Mouse (Mus musculus): ENCODE measurements around the gene Gabbr2. TPM values are rescaled to one million over a fixed set of nuclear protein-coding genes. Genes with fewer than 3 reads are reported as not detected.

The Gabbr2 gene
- polyA plus RNA-seq, 1 experiment: 102 TPM

GRCm38 (mm10) chr4:46717156-46717555 is 274.5 kb downstream of the Gabbr2 start:
- DNase-seq: no peak
- Histone ChIP-seq H3K27me3 (ENCODE audit: control insufficient read depth, insufficient read depth, low read length) (no peaks in the 10 kb centered on the region), H3K4me3 (replicated peaks; ENCODE audit: insufficient read depth, low read depth, low read length) (no peak overlapping the region), H3K27ac (ENCODE audit: insufficient read depth, low read length) (no peak overlapping the region), H3K4me1 (ENCODE audit: control insufficient read depth, insufficient read depth, low read length) (peaks cover 2% of the 10 kb centered on the region; the same call in 1 of the 2 replicates)
- 50% methylated on average over 5 of the region's 5 CpGs for WGBS
- TF ChIP-seq CTCF (IDR thresholded peaks at IDR 0.05; ENCODE audit: borderline replicate concordance, insufficient read depth, low read depth, low read length) (no peak), POLR2A (IDR thresholded peaks at IDR 0.05; ENCODE audit: borderline replicate concordance, insufficient read depth, low read length) (no peak)

DNA sequence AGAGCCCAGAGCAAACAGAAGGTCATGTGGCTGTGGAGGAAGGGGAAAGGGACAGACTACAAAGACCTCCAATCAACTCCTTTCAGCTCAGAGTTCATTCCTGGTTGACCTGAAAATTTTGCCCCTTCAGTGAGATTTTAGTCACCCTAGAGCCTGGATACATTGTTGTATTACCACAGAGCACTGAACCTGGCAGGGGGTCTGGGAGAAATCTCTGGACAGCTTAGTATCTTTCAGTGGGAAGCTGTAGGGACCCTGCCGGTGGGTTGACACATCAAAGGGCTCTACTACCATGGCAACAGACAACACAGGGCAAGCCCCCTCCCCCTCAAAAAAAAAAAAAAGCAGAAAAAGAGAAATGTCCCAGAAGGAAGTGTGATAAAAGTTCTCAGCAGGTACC is 275.3 kb downstream of the Gabbr2 start:
- 19% methylated on average over 1 of the region's 1 CpGs for WGBS
- Histone ChIP-seq H3K27me3 (ENCODE audit: control insufficient read depth, insufficient read depth, low read length) (no peaks in the 10 kb centered on the region), H3K4me1 (ENCODE audit: control insufficient read depth, insufficient read depth, low read length) (peaks cover 9% of the 10 kb centered on the region; the same call in 1 of the 2 replicates), H3K4me3 (replicated peaks; ENCODE audit: insufficient read depth, low read depth, low read length) (no peak overlapping the region), H3K27ac (ENCODE audit: insufficient read depth, low read length) (no peak overlapping the region)
- DNase-seq: no peak
- TF ChIP-seq CTCF (IDR thresholded peaks at IDR 0.05; ENCODE audit: borderline replicate concordance, insufficient read depth, low read depth, low read length) (no peak), POLR2A (IDR thresholded peaks at IDR 0.05; ENCODE audit: borderline replicate concordance, insufficient read depth, low read length) (no peak)

DNA sequence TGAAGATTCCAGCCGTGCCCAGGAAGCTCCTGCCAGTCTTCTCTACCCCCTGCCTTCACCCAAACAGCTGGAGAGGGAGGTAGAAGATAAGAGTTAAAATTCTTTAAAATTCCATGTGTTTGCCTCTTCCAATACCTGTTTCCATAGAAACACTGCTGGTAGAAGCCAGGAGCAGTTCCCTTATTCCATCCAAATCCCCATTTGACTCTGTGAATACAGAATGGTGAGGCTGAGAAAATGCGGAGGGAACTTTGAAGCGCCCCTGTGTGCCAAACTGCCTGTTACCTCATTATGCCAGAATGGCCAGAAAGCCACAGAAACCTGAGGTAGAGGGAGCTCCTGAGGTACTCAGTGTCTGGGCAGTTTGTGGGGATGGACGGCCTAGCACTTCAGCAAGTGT is 281.1 kb downstream of the Gabbr2 start:
- Histone ChIP-seq H3K27me3 (ENCODE audit: control insufficient read depth, insufficient read depth, low read length) (no peaks in the 10 kb centered on the region), H3K27ac (ENCODE audit: insufficient read depth, low read length) (peak overlapping the region; percentile 69), H3K4me3 (replicated peaks; ENCODE audit: insufficient read depth, low read depth, low read length) (no peak overlapping the region), H3K4me1 (ENCODE audit: control insufficient read depth, insufficient read depth, low read length) (peaks cover 36% of the 10 kb centered on the region)
- TF ChIP-seq POLR2A (IDR thresholded peaks at IDR 0.05; ENCODE audit: borderline replicate concordance, insufficient read depth, low read length): no peak
- TF ChIP-seq CTCF (IDR thresholded peaks at IDR 0.05; ENCODE audit: borderline replicate concordance, insufficient read depth, low read depth, low read length): no peak
- WGBS: 51% methylated on average over 4 of the region's 4 CpGs
- DNase-seq: no peak

DNA sequence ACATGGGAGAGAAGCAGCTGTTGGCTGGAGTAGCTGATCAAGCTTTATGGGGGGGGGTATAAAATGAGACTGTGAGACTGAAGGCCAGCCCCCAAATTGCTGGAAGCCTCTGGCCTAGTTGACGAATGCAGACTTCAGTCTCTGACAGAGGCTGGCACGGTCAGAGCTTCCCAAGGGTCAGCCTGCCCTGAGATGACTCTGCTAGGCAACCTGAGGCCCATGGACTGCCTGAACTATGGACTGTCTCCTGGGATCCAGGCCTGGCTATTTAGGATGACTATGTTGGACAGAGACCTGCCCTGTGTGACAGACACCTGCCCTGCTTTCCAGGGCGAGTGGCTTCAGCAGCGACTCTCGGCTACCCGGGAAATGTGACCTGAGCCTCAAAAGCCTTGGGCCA is 281.7 kb downstream of the Gabbr2 start:
- no peak for TF ChIP-seq CTCF (IDR thresholded peaks at IDR 0.05; ENCODE audit: borderline replicate concordance, insufficient read depth, low read depth, low read length)
- TF ChIP-seq POLR2A (IDR thresholded peaks at IDR 0.05; ENCODE audit: borderline replicate concordance, insufficient read depth, low read length): no peak
- Histone ChIP-seq H3K27me3 (ENCODE audit: control insufficient read depth, insufficient read depth, low read length) (no peaks in the 10 kb centered on the region), H3K4me3 (replicated peaks; ENCODE audit: insufficient read depth, low read depth, low read length) (no peak overlapping the region), H3K4me1 (ENCODE audit: control insufficient read depth, insufficient read depth, low read length) (peaks cover 36% of the 10 kb centered on the region), H3K27ac (ENCODE audit: insufficient read depth, low read length) (peak overlapping the region; percentile 69)
- peak; percentile 54 to 56 for DNase-seq
- 9% methylated on average over 6 of the region's 6 CpGs for WGBS

- WGBS: 11% methylated on average over 7 of the region's 7 CpGs
- TF ChIP-seq CTCF (IDR thresholded peaks at IDR 0.05; ENCODE audit: borderline replicate concordance, insufficient read depth, low read depth, low read length) (peak; percentile 41; the same call in 1 of the 2 replicates), POLR2A (IDR thresholded peaks at IDR 0.05; ENCODE audit: borderline replicate concordance, insufficient read depth, low read length) (no peak)
- peak overlapping the region; percentile 69 for H3K27ac ChIP-seq (ENCODE audit: insufficient read depth, low read length)
Measured at GRCm38 (mm10) chr4:46709492-46709891, 282.2 kb downstream of the Gabbr2 start.

DNA sequence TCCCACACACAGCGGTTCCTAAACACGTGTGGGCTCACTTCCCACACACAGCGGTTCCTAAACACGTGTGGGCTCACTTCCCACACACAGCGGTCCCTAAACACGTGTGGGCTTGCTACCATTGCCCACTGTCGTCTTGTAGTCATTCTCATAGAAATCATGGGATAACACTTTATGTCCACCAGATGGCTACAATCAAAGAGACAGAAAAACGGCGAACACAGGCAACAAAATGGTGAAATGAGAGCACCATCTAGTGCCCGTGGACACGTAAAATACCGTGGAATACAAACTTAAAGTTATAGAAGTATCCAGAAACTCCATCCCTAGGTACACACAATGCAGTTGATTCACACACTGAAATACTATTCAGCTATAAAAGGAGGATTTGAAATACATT is 285.9 kb downstream of the Gabbr2 start:
- H3K27ac ChIP-seq (ENCODE audit: insufficient read depth, low read length): no peak overlapping the region

More at GRCm38 (mm10) chr4:46709492-46709891, 282.2 kb downstream of the Gabbr2 start:
- H3K4me1 ChIP-seq (ENCODE audit: control insufficient read depth, insufficient read depth, low read length): peaks cover 36% of the 10 kb centered on the region
- no peak overlapping the region for H3K4me3 ChIP-seq (replicated peaks; ENCODE audit: insufficient read depth, low read depth, low read length)
- DNase-seq: peak; percentile 86 to 93
- H3K27me3 ChIP-seq (ENCODE audit: control insufficient read depth, insufficient read depth, low read length): no peaks in the 10 kb centered on the region

DNA sequence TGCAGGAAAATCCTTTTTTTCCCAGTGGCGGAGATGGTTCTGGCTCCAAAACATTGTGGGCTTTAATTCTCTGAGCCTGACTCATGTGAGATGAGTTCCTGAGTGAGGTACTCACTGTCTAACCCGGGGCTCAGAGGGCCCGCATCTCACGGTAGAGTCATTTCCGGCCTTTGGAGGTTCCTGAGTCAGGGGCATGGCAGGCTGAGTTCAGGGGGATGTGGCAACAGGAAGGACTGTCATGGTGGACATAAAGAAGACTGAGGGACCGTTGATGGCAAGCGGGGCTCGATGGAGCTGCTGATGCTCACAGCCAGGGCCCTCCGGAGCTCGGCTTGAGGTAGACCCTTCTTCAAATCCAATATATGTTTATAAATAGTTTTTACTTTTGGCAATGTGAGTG is 288.5 kb downstream of the Gabbr2 start:
- H3K27me3 ChIP-seq (ENCODE audit: control insufficient read depth, insufficient read depth, low read length): no peaks in the 10 kb centered on the region
- DNase-seq: no peak
- H3K4me3 ChIP-seq (replicated peaks; ENCODE audit: insufficient read depth, low read depth, low read length): no peak overlapping the region
- WGBS: 92% methylated on average over 10 of the region's 10 CpGs
- no peak for TF ChIP-seq CTCF (IDR thresholded peaks at IDR 0.05; ENCODE audit: borderline replicate concordance, insufficient read depth, low read depth, low read length)
- TF ChIP-seq POLR2A (IDR thresholded peaks at IDR 0.05; ENCODE audit: borderline replicate concordance, insufficient read depth, low read length): no peak
- H3K4me1 ChIP-seq (ENCODE audit: control insufficient read depth, insufficient read depth, low read length): peaks cover 8% of the 10 kb centered on the region
- H3K27ac ChIP-seq (ENCODE audit: insufficient read depth, low read length): no peak overlapping the region

More for the DNA sequence above, 285.9 kb downstream of the Gabbr2 start:
- H3K4me3 ChIP-seq (replicated peaks; ENCODE audit: insufficient read depth, low read depth, low read length): no peak overlapping the region
- H3K4me1 ChIP-seq (ENCODE audit: control insufficient read depth, insufficient read depth, low read length): peaks cover 22% of the 10 kb centered on the region
- 42% methylated on average over 12 of the region's 12 CpGs for WGBS
- peak; percentile 45; the same call in 1 of the 2 replicates for TF ChIP-seq CTCF (IDR thresholded peaks at IDR 0.05; ENCODE audit: borderline replicate concordance, insufficient read depth, low read depth, low read length)
- TF ChIP-seq POLR2A (IDR thresholded peaks at IDR 0.05; ENCODE audit: borderline replicate concordance, insufficient read depth, low read length): no peak
- no peaks in the 10 kb centered on the region for H3K27me3 ChIP-seq (ENCODE audit: control insufficient read depth, insufficient read depth, low read length)
- peak in 1 of 2 experiments; percentile 48 for DNase-seq

GRCm38 (mm10) chr4:46700223-46700651 is 291.4 kb downstream of the Gabbr2 start:
- WGBS: 54% methylated on average over 10 of the region's 10 CpGs
- Histone ChIP-seq H3K4me3 (replicated peaks; ENCODE audit: insufficient read depth, low read depth, low read length) (no peak overlapping the region), H3K27me3 (ENCODE audit: control insufficient read depth, insufficient read depth, low read length) (no peaks in the 10 kb centered on the region), H3K27ac (ENCODE audit: insufficient read depth, low read length) (no peak overlapping the region), H3K4me1 (ENCODE audit: control insufficient read depth, insufficient read depth, low read length) (peaks cover 26% of the 10 kb centered on the region)
- DNase-seq: no peak
- no peak for TF ChIP-seq CTCF (IDR thresholded peaks at IDR 0.05; ENCODE audit: borderline replicate concordance, insufficient read depth, low read depth, low read length)
- TF ChIP-seq POLR2A (IDR thresholded peaks at IDR 0.05; ENCODE audit: borderline replicate concordance, insufficient read depth, low read length): no peak

Measured in cerebellum, adult 2 months (tissue).